Mouse (Mus musculus): ENCODE data around the gene Fkbp6. TPM values are rescaled to one million over a fixed set of nuclear protein-coding genes. Genes with fewer than 3 reads are reported as not detected.
A peak's percentile ranks its signal among the peaks of the same experiment; 100 is the strongest.

Gene Fkbp6
- polyA plus RNA-seq, 1 experiment = not detected

DNA sequence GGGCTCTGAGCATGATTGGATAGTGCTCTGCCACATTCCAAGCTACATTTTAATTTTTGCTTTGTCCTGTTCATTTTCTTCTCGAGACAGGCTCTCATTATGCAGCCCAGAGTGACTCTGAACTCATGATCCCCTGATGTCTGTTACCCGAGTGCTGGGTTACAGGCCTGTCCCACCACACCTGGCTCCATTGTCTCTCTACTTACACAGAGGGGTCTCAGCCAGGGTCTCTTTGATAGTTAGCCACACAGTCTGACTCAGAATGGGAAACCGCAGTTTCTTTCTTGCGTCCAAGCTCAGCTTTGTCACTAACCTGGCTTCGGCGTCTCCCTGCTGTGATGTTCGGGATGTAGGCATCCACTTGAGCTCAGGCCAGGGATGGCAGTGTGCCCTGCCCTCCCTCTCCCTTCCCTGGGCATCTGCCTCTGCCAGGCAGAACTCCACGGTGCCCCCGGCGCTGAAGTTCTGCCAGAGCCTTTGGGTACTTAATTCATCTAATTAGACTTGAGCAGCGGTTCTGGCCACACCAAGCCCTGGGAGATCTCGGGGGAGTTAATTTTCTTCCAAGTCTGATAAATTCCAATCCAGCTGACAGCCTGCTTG lies 78.2 kb downstream of the Fkbp6 start:
- H3K4me1 ChIP-seq (ENCODE audit: control insufficient read depth, insufficient read depth, insufficient read length, low read length) = no peaks in the 10 kb centered on the region
- no peak overlapping the region for H3K27ac ChIP-seq (replicated peaks; ENCODE audit: low read depth, low read length)

DNA sequence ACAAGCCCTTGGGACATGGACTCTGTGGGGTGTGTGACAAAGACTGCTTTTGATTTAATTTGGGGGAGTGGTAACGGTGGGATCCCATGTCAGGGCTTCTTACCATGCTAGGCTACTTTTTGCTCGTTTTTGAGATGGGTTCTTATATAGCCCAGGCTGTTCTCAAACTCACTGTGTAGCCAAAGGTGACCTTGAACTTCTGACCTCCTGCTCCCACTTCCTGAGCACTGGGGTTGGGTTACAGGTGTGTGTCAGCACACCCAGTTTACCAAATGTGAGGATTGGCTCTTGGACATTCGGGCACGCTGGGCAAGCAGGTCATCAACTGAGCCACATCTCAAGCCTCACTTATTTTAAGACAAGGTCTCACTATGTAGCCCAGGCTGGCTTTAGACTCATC lies 79.5 kb downstream of the Fkbp6 start:
- Histone ChIP-seq H3K4me3 (ENCODE audit: insufficient read depth, low read depth, low read length) (no peak overlapping the region), H3K27ac (replicated peaks; ENCODE audit: low read depth, low read length) (no peak overlapping the region), H3K4me1 (ENCODE audit: control insufficient read depth, insufficient read depth, insufficient read length, low read length) (no peaks in the 10 kb centered on the region)

More for the DNA sequence above, 78.2 kb downstream of the Fkbp6 start:
- H3K4me3 ChIP-seq (ENCODE audit: insufficient read depth, low read depth, low read length) = no peak overlapping the region

- H3K27ac ChIP-seq (replicated peaks; ENCODE audit: low read depth, low read length) = no peak overlapping the region
- H3K4me3 ChIP-seq (ENCODE audit: insufficient read depth, low read depth, low read length) = no peak overlapping the region
- H3K4me1 ChIP-seq (ENCODE audit: control insufficient read depth, insufficient read depth, insufficient read length, low read length) = no peaks in the 10 kb centered on the region
These were observed 80.4 kb downstream of the Fkbp6 start for GRCm38 (mm10) chr5:135269451-135269850.

- no peak overlapping the region for H3K4me3 ChIP-seq (ENCODE audit: insufficient read depth, low read depth, low read length)
- H3K27ac ChIP-seq (replicated peaks; ENCODE audit: low read depth, low read length) = no peak overlapping the region
- peaks cover 4% of the 10 kb centered on the region; the same call in 1 of the 2 replicates for H3K4me1 ChIP-seq (ENCODE audit: control insufficient read depth, insufficient read depth, insufficient read length, low read length)
These were observed 85.3 kb downstream of the Fkbp6 start for GRCm38 (mm10) chr5:135264548-135264947.

DNA sequence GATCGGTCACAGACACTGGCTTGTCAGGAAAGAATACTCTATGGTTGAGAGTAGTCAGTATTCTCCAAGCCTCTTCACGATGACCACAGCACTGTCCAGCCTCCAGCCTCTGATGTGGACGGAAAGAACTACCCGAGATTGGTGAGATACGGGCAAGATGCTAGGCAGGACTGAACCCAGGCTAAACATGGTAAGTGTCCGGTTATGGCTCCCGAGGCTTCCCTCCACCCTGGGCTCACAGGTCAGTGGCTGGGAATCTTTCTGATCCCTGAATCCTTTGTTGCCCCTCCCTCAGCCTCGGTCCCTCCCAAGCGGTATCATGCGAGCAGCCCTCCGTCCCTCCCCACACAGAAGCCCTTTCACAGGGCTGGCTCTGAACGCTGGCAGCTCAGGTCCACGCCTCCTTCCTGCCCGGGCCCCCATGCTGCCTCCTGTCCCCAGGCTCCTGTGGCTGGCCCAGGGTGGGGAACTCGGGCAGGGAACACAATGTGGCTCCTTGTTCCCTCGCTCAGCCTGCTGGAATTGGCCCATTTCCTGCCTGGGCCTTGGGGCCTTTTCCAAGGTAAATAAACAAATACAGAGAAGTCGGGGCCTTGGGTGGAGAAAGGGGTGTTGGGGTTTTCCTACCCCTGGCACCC lies 85.9 kb downstream of the Fkbp6 start:
- Histone ChIP-seq H3K4me3 (ENCODE audit: insufficient read depth, low read depth, low read length) (no peak overlapping the region), H3K27ac (replicated peaks; ENCODE audit: low read depth, low read length) (no peak overlapping the region), H3K4me1 (ENCODE audit: control insufficient read depth, insufficient read depth, insufficient read length, low read length) (peaks cover 4% of the 10 kb centered on the region; the same call in 1 of the 2 replicates)

DNA sequence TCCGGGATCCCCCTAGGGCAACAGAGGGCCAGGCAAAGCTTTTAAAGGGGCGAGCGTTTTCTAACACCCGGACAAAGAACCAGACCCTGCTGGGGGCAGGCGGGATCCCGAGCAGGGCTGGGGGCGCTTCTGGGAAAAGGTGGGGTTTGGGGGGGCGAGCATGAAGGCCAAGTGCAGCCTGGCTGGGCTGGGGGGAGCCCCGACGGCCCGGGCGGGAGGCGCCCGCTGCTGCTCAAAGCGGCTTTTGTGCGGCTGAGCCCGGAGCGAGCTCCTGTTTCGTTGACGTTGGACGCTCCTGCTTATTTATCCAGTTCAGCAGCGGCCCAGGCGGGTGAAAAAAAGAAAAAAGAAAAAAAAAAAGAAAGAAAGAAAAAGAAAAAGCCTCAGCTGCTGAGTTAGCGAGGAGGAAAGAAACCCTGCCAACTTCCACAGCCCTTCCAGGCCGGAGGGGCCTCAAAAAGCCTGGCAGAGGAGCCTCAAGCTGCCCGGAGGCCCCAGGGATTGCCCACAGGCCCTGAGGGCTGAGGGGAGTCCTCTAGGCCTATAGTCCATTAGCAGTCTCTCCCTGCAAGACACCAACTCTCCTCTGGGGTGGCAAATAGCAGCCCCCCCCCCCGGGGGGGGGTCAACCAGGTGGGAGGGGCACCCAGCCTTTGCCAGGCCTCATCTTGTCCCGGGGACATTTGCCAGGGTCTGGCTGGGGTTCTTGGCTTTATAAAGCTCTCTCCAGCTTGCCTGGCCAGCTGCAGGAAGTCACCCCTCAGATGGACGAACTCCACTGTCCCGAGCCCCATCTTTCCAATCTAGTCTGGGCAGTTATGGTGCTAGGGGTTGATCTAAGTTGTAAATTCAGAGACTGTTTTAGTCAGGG lies 91.3 kb downstream of the Fkbp6 start:
- Histone ChIP-seq H3K27ac (replicated peaks; ENCODE audit: low read depth, low read length) (no peak overlapping the region), H3K4me1 (ENCODE audit: control insufficient read depth, insufficient read depth, insufficient read length, low read length) (no peaks in the 10 kb centered on the region), H3K4me3 (ENCODE audit: insufficient read depth, low read depth, low read length) (no peak overlapping the region)

- H3K27ac ChIP-seq (replicated peaks; ENCODE audit: low read depth, low read length) = no peak overlapping the region
- no peak overlapping the region for H3K4me3 ChIP-seq (ENCODE audit: insufficient read depth, low read depth, low read length)
- no peaks in the 10 kb centered on the region for H3K4me1 ChIP-seq (ENCODE audit: control insufficient read depth, insufficient read depth, insufficient read length, low read length)
These were observed 92.3 kb downstream of the Fkbp6 start for GRCm38 (mm10) chr5:135257559-135257958.

GRCm38 (mm10) chr5:135256166-135256565 lies 93.7 kb downstream of the Fkbp6 start:
- Histone ChIP-seq H3K27ac (replicated peaks; ENCODE audit: low read depth, low read length) (no peak overlapping the region), H3K4me1 (ENCODE audit: control insufficient read depth, insufficient read depth, insufficient read length, low read length) (no peaks in the 10 kb centered on the region), H3K4me3 (ENCODE audit: insufficient read depth, low read depth, low read length) (no peak overlapping the region)

DNA sequence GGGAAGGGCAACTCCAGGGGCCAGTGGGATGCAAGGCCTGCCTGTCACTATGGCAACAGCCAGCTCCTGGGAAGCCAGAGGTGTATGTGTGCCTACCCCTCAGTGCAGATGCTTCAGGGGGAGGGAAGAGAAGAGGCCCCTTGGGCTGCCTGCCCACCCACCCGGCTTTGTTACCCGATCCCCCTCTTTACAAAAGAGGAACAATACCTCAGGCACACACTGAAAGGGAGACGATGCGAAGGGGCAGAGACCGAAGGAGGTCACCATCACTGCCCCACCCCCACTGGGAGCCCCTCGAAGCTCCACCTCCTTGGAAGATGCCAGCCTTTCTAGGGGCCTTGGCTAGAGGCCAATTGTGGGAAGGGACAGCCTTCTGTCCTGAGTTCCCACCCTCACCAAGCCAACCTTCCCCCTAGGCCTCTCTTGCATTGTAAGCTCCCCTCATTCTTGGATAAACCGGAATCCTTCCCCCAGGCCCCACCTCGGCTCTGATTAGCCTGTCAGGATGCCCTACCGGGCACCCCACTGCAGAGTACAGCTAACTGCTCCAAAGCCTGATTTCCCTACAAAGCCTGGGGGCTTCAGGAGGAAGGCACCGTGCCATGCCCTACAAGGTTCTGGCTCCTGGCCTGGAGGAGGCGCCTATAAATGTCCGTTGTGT lies 96.0 kb downstream of the Fkbp6 start:
- Histone ChIP-seq H3K4me3 (ENCODE audit: insufficient read depth, low read depth, low read length) (no peak overlapping the region), H3K27ac (replicated peaks; ENCODE audit: low read depth, low read length) (no peak overlapping the region), H3K4me1 (ENCODE audit: control insufficient read depth, insufficient read depth, insufficient read length, low read length) (peaks cover 3% of the 10 kb centered on the region)

- Histone ChIP-seq H3K4me1 (ENCODE audit: control insufficient read depth, insufficient read depth, insufficient read length, low read length) (peaks cover 3% of the 10 kb centered on the region), H3K4me3 (ENCODE audit: insufficient read depth, low read depth, low read length) (peak within 1 kb of the TSS; percentile 57), H3K27ac (replicated peaks; ENCODE audit: low read depth, low read length) (no peak within 1 kb of the TSS)
These were observed 98.8 kb downstream of the Fkbp6 start, which contains the start of gene Fzd9 for GRCm38 (mm10) chr5:135251079-135251454. TSS of gene Fzd9 (minus strand) at chr5:135251230.

DNA sequence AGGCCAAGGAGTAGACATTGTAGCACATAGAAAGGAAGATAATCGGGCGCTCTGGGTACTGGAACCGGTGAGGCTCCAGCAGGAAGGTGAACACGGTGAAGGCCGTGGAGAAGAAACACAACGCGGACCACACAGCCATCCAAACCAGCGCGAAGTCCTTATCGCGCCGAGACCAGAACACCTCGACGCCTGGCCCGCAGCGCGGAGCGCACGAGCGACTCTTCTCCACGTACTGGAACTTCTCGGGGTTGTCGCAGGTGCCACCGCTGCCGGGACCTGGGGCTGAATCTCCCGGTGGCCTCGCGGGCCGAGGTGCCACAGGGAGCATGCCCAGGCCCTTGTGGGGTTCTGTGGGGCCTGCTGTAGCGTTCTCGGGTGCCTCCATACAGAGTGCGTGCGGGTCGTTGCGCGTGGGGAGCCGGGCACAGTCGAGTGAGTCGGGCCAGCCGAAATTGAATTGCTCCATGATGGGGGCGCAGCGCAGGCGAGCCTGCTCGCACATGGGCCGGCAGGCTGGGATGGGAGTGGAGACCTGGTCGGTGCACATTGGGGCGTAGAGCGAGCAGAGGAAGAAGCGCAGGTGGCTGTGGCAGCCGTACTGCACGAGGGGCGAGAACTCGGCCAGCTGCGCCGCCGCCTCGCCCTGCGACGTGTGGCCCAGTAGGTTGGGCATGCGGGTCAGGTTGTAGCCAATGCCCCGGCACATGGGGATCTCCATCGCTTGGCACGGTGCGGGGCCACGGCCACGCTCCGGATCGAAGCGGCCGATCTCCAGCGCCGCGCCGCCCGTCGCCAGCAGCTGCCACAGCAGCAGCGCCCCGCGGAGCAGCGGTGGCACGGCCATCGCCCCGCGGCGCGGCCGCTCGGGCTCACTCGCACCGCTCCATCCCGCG lies 99.4 kb downstream of the Fkbp6 start:
- Histone ChIP-seq H3K27ac (replicated peaks; ENCODE audit: low read depth, low read length) (no peak overlapping the region), H3K4me3 (ENCODE audit: insufficient read depth, low read depth, low read length) (peak overlapping the region; percentile 57), H3K4me1 (ENCODE audit: control insufficient read depth, insufficient read depth, insufficient read length, low read length) (peaks cover 3% of the 10 kb centered on the region)

- H3K27ac ChIP-seq (replicated peaks; ENCODE audit: low read depth, low read length) = no peak overlapping the region
- no peak overlapping the region for H3K4me3 ChIP-seq (ENCODE audit: insufficient read depth, low read depth, low read length)
- peaks cover 3% of the 10 kb centered on the region for H3K4me1 ChIP-seq (ENCODE audit: control insufficient read depth, insufficient read depth, insufficient read length, low read length)
These were observed 100.7 kb downstream of the Fkbp6 start for GRCm38 (mm10) chr5:135248956-135249676.

- H3K27ac ChIP-seq (replicated peaks; ENCODE audit: low read depth, low read length) = no peak overlapping the region
- H3K4me3 ChIP-seq (ENCODE audit: insufficient read depth, low read depth, low read length) = no peak overlapping the region
- peaks cover 3% of the 10 kb centered on the region for H3K4me1 ChIP-seq (ENCODE audit: control insufficient read depth, insufficient read depth, insufficient read length, low read length)
These were observed 102.5 kb downstream of the Fkbp6 start for GRCm38 (mm10) chr5:135247337-135247736.

- H3K4me3 ChIP-seq (ENCODE audit: insufficient read depth, low read depth, low read length) = no peak overlapping the region
- H3K4me1 ChIP-seq (ENCODE audit: control insufficient read depth, insufficient read depth, insufficient read length, low read length) = peaks cover 3% of the 10 kb centered on the region
- H3K27ac ChIP-seq (replicated peaks; ENCODE audit: low read depth, low read length) = no peak overlapping the region
These were observed 103.3 kb downstream of the Fkbp6 start for GRCm38 (mm10) chr5:135246531-135246930.
